Mouse (Mus musculus) liver, adult 10 weeks (tissue): ENCODE data around the gene Cdkal1. TPM values are rescaled to one million over a fixed set of nuclear protein-coding genes. Genes with fewer than 3 reads are reported as not detected.

Source experiments
- polyA plus RNA-seq: library from polyadenylated mRNA; stranded (reverse); fragments of 350-450 nt; fragmentation: Illumina TruSeq; extraction: RNeasy Lipid Tissue Mini Kit (QIAGEN cat#74804); gene quantifications from one replicate; pipeline ENCODE4 v1.2.3, GENCODE M21; 2014; ENCODE audit warnings: low read depth, low replicate concordance

Gene Cdkal1
- 12.0 TPM for polyA plus RNA-seq

GRCm38 (mm10) chr13:29855281-29856031, at the start of gene Cdkal1:
Cdkal1 (minus strand) TSS chr13:29855674.

Other genes starting within 250 kb of the Cdkal1 start
- gene E2f3, start 130.4 kb upstream of the Cdkal1 start, polyA plus RNA-seq = 5.3 TPM